Mouse (Mus musculus) ovary, postnatal 14 days (tissue): ENCODE results near the gene Tff1.

ENCODE experiments used
- DNase-seq: peaks from one replicate; pipeline ENCODE4 v3.0.0; 2022; ENCODE audit warnings: low spot score

Gene Tff1

GRCm38 (mm10) chr17:31152966-31153499 is 12.0 kb downstream of the Tff1 start:
- DNase-seq: no peak

- DNase-seq: no peak
Observed at GRCm38 (mm10) chr17:31152512-31152911, 12.6 kb downstream of the Tff1 start.

- DNase-seq: no peak
Observed at GRCm38 (mm10) chr17:31145998-31146397, 19.1 kb downstream of the Tff1 start.

- DNase-seq: no peak
Observed at GRCm38 (mm10) chr17:31144040-31145037, 20.7 kb downstream of the Tff1 start, which contains the start of gene Tff2. Tff2 (minus strand) TSS chr17:31144282.

GRCm38 (mm10) chr17:31142116-31142515 is 23.0 kb downstream of the Tff1 start:
- no peak for DNase-seq

GRCm38 (mm10) chr17:31138398-31138797 is 26.7 kb downstream of the Tff1 start:
- peak; percentile 51 for DNase-seq

- no peak for DNase-seq
Observed at GRCm38 (mm10) chr17:31136821-31137220, 28.3 kb downstream of the Tff1 start.

- no peak for DNase-seq
Observed at GRCm38 (mm10) chr17:31136291-31136690, 28.8 kb downstream of the Tff1 start.

- no peak for DNase-seq
Observed at GRCm38 (mm10) chr17:31134913-31135312, 30.2 kb downstream of the Tff1 start.

- DNase-seq: no peak
Observed at GRCm38 (mm10) chr17:31133776-31134175, 31.3 kb downstream of the Tff1 start.

- DNase-seq: no peak
Observed at GRCm38 (mm10) chr17:31131269-31131821, 33.7 kb downstream of the Tff1 start.

- DNase-seq: no peak
Observed at GRCm38 (mm10) chr17:31129452-31129851, 35.6 kb downstream of the Tff1 start, which contains the start of gene Tff3. Tff3 (minus strand) TSS chr17:31129646.

- no peak for DNase-seq
Observed at GRCm38 (mm10) chr17:31128708-31129318, 36.3 kb downstream of the Tff1 start.

- no peak for DNase-seq
Observed at GRCm38 (mm10) chr17:31125548-31126266, 39.4 kb downstream of the Tff1 start.

GRCm38 (mm10) chr17:31121975-31122374 is 43.1 kb downstream of the Tff1 start:
- DNase-seq: peak; percentile 21

- DNase-seq: peak; percentile 66
Observed at GRCm38 (mm10) chr17:31119429-31119828, 45.6 kb downstream of the Tff1 start.

GRCm38 (mm10) chr17:31117946-31118345 is 47.1 kb downstream of the Tff1 start:
- DNase-seq: no peak

- no peak for DNase-seq
Observed at GRCm38 (mm10) chr17:31116063-31116462, 49.0 kb downstream of the Tff1 start.

GRCm38 (mm10) chr17:31113191-31113856 is 51.8 kb downstream of the Tff1 start:
- no peak for DNase-seq
